Mouse (Mus musculus) liver, embryonic 13.5 days (tissue): ENCODE results near the gene Gm4787. TPM values are rescaled to one million over a fixed set of nuclear protein-coding genes. Genes with fewer than 3 reads are reported as not detected.

ENCODE experiments used
- polyA plus RNA-seq: library from polyadenylated mRNA; unstranded; fragments of >200 nt; fragmentation: Nextera tagmentation; extraction: Ambion mirVana; gene quantifications from 2 replicates; pipeline ENCODE4 v1.2.1, GENCODE M21; 2015

The Gm4787 gene
- polyA plus RNA-seq, 1 experiment from 2014 or later: 0.06 TPM

Other genes starting within 250 kb of the Gm4787 start
- gene Slc8a3, start 46.3 kb downstream of the Gm4787 start, polyA plus RNA-seq: 0.06 and 0.08 TPM in 2 replicates
- gene Adam4, start 42.5 kb upstream of the Gm4787 start, polyA plus RNA-seq: 0.14 TPM in 2 replicates
- gene Cox16, start 105.7 kb upstream of the Gm4787 start, polyA plus RNA-seq: 91.0 and 95.5 TPM in 2 replicates
- 13.2 and 15.8 TPM in 2 replicates for gene Gm20498, start 153.4 kb upstream of the Gm4787 start, polyA plus RNA-seq
- gene Synj2bp, start 153.4 kb upstream of the Gm4787 start, polyA plus RNA-seq: 16.3 and 18.3 TPM in 2 replicates
- not detected in 2 replicates for gene Adam21, start 189.0 kb upstream of the Gm4787 start, polyA plus RNA-seq
- 43.2 and 46.9 TPM in 2 replicates for gene Med6, start 215.5 kb upstream of the Gm4787 start, polyA plus RNA-seq